Mouse (Mus musculus): Measurements from ENCODE around the gene Sprr3. TPM values are rescaled to one million over a fixed set of nuclear protein-coding genes. Genes with fewer than 3 reads are reported as not detected.

Gene Sprr3
- polyA plus RNA-seq, 1 experiment from 2014 or later: not detected

DNA sequence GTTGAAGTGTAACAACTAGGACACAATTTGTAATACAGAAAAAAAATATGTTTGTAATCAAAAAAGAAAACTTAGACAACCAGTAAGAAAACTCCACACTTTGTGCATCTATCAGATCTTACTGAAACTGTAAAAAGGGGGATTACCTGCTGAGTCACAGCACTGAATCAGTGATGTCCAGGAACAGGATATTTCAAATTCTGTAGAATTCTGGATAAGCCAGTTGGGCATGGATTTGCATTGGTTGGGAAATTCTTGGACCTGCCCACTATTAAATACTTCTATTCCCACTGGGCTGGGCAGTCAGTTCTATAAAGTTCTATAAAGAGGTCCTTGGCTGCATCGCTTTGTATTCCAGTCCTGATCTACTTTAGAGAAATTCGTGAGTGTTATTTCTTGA is 40.7 kb downstream of the Sprr3 start, which contains the start of gene Sprr2j-ps:
Sprr2j-ps (plus strand) TSS at position 301 of the 400 bp plus-strand sequence.
- Histone ChIP-seq H3K27ac (replicated peaks; ENCODE audit: low read depth, low read length) (no peak within 1 kb of the TSS), H3K9me3 (replicated peaks; ENCODE audit: control insufficient read depth, low read length) (no peaks in the 10 kb centered on the region), H3K27me3 (ENCODE audit: control insufficient read depth, insufficient read depth, low read length) (no peaks in the 10 kb centered on the region), H3K4me3 (ENCODE audit: low read depth, low read length) (no peak within 1 kb of the TSS), H3K36me3 (replicated peaks; ENCODE audit: control insufficient read depth, insufficient read depth, low read depth, low read length) (no peaks in the 10 kb centered on the region), H3K4me2 (ENCODE audit: low read depth, low read length) (no peak within 1 kb of the TSS), H3K4me1 (ENCODE audit: control insufficient read depth, insufficient read depth, low read length) (no peaks in the 10 kb centered on the region), H3K9ac (replicated peaks; ENCODE audit: low read length) (no peak within 1 kb of the TSS)
- 94% methylated on average over 2 of the region's 2 CpGs for WGBS
- ATAC-seq (replicated peaks; ENCODE audit: insufficient number of reproducible peaks, low FRiP score, low TSS enrichment, low read depth) (no peak), DNase-seq (ENCODE audit: low spot score) (no peak)

DNA sequence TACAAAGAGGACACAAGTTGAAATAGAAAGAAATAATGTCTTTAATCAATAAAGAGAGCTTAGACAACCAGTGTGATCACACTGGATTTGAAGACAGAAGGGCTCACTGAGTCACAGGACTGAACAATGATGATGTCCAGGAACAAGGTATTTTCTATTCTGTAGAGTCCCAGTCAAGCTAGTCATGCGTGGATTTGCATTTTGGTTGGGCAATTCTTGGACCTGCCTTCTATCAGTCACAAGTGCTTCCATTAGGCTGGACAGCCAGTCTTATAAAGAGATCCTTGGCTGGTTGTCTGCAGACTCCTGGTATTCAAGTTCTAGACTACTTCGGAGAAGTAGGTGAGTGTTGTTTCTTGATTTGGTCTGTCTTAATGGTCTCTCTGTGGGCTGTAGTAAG is 50.8 kb downstream of the Sprr3 start, which contains the start of gene Sprr2i:
Sprr2i (plus strand) TSS at position 301 of the 400 bp plus-strand sequence.
- H3K27ac ChIP-seq (replicated peaks; ENCODE audit: low read depth, low read length): no peak within 1 kb of the TSS
- DNase-seq (ENCODE audit: low spot score): no peak
- H3K4me1 ChIP-seq (ENCODE audit: control insufficient read depth, insufficient read depth, low read length): no peaks in the 10 kb centered on the region
- H3K4me2 ChIP-seq (ENCODE audit: low read depth, low read length): no peak within 1 kb of the TSS
- no peaks in the 10 kb centered on the region for H3K36me3 ChIP-seq (replicated peaks; ENCODE audit: control insufficient read depth, insufficient read depth, low read depth, low read length)
- 96% methylated on average over 2 of the region's 2 CpGs for WGBS
- H3K27me3 ChIP-seq (ENCODE audit: control insufficient read depth, insufficient read depth, low read length): no peaks in the 10 kb centered on the region
- no peaks in the 10 kb centered on the region for H3K9me3 ChIP-seq (replicated peaks; ENCODE audit: control insufficient read depth, low read length)
- no peak for ATAC-seq (replicated peaks; ENCODE audit: insufficient number of reproducible peaks, low FRiP score, low TSS enrichment, low read depth)
- no peak within 1 kb of the TSS for H3K4me3 ChIP-seq (ENCODE audit: low read depth, low read length)
- no peak within 1 kb of the TSS for H3K9ac ChIP-seq (replicated peaks; ENCODE audit: low read length)

Other genes starting within 250 kb of the Sprr3 start
- gene Sprr2a1, start 242.9 kb downstream of the Sprr3 start, polyA plus RNA-seq (2014; fragmentation: Nextera tagmentation; extraction: Ambion mirVana): not detected in 2 replicates
- not detected in 2 replicates for gene Sprr2a2, start 242.8 kb downstream of the Sprr3 start, polyA plus RNA-seq (2014; fragmentation: Nextera tagmentation; extraction: Ambion mirVana)
- not detected in 2 replicates for gene Sprr2a3, start 173.3 kb downstream of the Sprr3 start, polyA plus RNA-seq (2014; fragmentation: Nextera tagmentation; extraction: Ambion mirVana)
- gene Sprr2b, start 142.1 kb downstream of the Sprr3 start, polyA plus RNA-seq (2014; fragmentation: Nextera tagmentation; extraction: Ambion mirVana): not detected in 2 replicates
- not detected in 2 replicates for gene Sprr2d, start 119.6 kb downstream of the Sprr3 start, polyA plus RNA-seq (2014; fragmentation: Nextera tagmentation; extraction: Ambion mirVana)
- not detected in 2 replicates for gene Sprr2e, start 106.6 kb downstream of the Sprr3 start, polyA plus RNA-seq (2014; fragmentation: Nextera tagmentation; extraction: Ambion mirVana)
- not detected in 2 replicates for gene Sprr2f, start 93.5 kb downstream of the Sprr3 start, polyA plus RNA-seq (2014; fragmentation: Nextera tagmentation; extraction: Ambion mirVana)
- gene Sprr2h, start 73.0 kb downstream of the Sprr3 start, polyA plus RNA-seq (2014; fragmentation: Nextera tagmentation; extraction: Ambion mirVana): not detected in 2 replicates
- not detected in 2 replicates for gene Sprr2i, start 50.7 kb downstream of the Sprr3 start, polyA plus RNA-seq (2014; fragmentation: Nextera tagmentation; extraction: Ambion mirVana)
- gene Sprr2j-ps, start 40.6 kb downstream of the Sprr3 start, polyA plus RNA-seq (2014; fragmentation: Nextera tagmentation; extraction: Ambion mirVana): not detected in 2 replicates
- 5.4 and 6.7 TPM in 2 replicates for gene Gm9774, start 29.3 kb downstream of the Sprr3 start, polyA plus RNA-seq (2014; fragmentation: Nextera tagmentation; extraction: Ambion mirVana)
- not detected in 2 replicates for gene Sprr2k, start 26.1 kb downstream of the Sprr3 start, polyA plus RNA-seq (2014; fragmentation: Nextera tagmentation; extraction: Ambion mirVana)
- not detected in 2 replicates for gene Sprr1b, start 19.9 kb downstream of the Sprr3 start, polyA plus RNA-seq (2014; fragmentation: Nextera tagmentation; extraction: Ambion mirVana)
- gene Sprr1a, start 27.2 kb upstream of the Sprr3 start, polyA plus RNA-seq (2014; fragmentation: Nextera tagmentation; extraction: Ambion mirVana): 0.36 TPM in 1 of 2 replicates, not detected in the other
- not detected in 2 replicates for gene Sprr4, start 41.8 kb upstream of the Sprr3 start, polyA plus RNA-seq (2014; fragmentation: Nextera tagmentation; extraction: Ambion mirVana)
- gene 2310046K23Rik, start 75.8 kb upstream of the Sprr3 start, polyA plus RNA-seq (2014; fragmentation: Nextera tagmentation; extraction: Ambion mirVana): not detected in 2 replicates
- gene Ivl, start 115.0 kb upstream of the Sprr3 start, polyA plus RNA-seq (2014; fragmentation: Nextera tagmentation; extraction: Ambion mirVana): 0.17 TPM in 1 of 2 replicates, not detected in the other
- gene Smcp, start 130.3 kb upstream of the Sprr3 start, polyA plus RNA-seq (2014; fragmentation: Nextera tagmentation; extraction: Ambion mirVana): not detected in 2 replicates
- gene 2210017I01Rik, start 148.8 kb upstream of the Sprr3 start, polyA plus RNA-seq (2014; fragmentation: Nextera tagmentation; extraction: Ambion mirVana): not detected in 2 replicates
- gene Lce6a, start 162.9 kb upstream of the Sprr3 start, polyA plus RNA-seq (2014; fragmentation: Nextera tagmentation; extraction: Ambion mirVana): not detected in 2 replicates
- not detected in 2 replicates for gene Lce1a1, start 189.6 kb upstream of the Sprr3 start, polyA plus RNA-seq (2014; fragmentation: Nextera tagmentation; extraction: Ambion mirVana)
- gene Lce1b, start 198.2 kb upstream of the Sprr3 start, polyA plus RNA-seq (2014; fragmentation: Nextera tagmentation; extraction: Ambion mirVana): not detected in 2 replicates
- gene Lce1a2, start 211.6 kb upstream of the Sprr3 start, polyA plus RNA-seq (2014; fragmentation: Nextera tagmentation; extraction: Ambion mirVana): not detected in 2 replicates
- gene Lce1c, start 220.5 kb upstream of the Sprr3 start, polyA plus RNA-seq (2014; fragmentation: Nextera tagmentation; extraction: Ambion mirVana): not detected in 2 replicates
- not detected in 2 replicates for gene Lce1d, start 228.5 kb upstream of the Sprr3 start, polyA plus RNA-seq (2014; fragmentation: Nextera tagmentation; extraction: Ambion mirVana)